Mouse (Mus musculus) adrenal gland, adult (tissue): ENCODE measurements around the gene 2010111I01Rik.
A peak's percentile ranks its signal among the peaks of the same experiment; 100 is the strongest.

ENCODE experiments used
- DNase-seq, 2 experiments: peaks; one replicate each; pipeline ENCODE4 v3.0.0; 2022 to 2023; ENCODE audit warnings: low spot score in 1 of 2; ENCODE audit not compliant: inconsistent age in 2 of 2

Gene 2010111I01Rik

DNA sequence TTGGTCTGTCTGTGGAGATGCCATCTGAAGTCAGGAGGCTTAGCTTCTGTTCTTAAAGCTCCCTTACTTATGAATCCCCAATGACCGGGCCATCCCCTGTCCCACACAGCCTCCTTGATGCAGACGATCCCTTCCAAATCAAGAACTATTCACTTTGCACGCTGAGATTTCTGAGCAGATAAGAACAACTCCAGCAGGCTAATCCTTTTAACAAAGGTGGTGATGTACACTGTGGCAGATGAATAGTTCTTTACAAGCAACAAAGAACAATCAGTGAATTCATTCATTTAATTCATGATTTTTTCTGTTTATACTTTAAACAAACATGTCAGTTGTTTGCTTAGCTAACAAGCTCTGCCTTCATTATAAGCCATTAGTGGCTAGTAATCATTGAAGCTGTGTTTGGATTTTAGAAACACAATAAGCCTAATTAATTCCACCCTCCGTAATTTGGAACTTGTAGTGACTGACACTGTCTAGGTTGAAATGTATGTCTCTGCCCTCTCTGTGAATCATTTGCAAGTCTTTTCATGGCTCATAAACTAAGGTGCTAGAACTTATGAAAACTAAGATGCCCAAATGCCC is 182.0 kb downstream of the 2010111I01Rik start:
- DNase-seq = no peak

DNA sequence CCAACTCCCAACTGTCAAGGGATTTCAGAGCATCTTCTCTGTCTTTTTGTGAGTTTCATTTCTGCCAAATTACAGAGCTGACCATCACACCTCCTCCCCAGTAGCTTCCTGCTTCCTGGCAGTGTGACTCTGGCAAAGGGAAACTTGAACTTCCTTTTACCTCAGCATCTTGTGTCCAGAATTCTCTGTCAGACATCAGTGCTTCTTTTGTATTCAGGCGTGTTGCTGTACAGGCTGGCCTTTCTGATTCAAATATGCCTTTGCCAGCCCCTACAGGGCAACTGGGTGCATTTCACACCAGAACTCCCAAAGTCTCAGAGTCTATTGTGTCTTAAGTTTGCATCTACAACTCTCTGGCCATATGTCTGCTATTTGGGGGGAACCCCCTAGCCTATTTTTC is 183.5 kb downstream of the 2010111I01Rik start:
- peak in 1 of 2 experiments; percentile 51 for DNase-seq

DNA sequence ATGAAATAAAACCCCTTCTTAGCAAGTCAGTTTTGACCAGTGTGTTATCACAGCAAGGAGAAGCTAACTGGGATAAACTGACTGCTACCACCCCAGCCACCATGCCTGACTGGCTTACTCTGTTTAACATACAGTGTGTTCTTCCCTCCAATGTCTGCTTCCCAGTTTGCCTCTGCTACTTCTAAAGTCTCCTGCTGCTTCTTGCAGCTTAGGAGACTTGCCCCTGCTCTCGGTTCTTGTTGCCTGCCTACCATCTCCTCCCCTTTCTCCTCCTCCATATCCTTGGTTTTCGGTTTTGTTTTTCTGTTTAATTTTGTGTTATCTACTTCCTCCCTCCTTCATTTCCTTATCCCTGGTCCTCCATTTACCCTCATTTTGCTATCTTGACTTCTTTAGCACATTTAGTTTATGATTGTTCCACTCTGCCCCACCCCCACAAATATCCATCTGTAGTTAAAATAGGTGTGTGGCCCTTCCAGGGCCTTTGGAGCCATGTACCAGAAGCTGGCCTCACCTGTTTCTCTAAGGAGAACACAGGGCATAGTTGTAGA is 185.9 kb downstream of the 2010111I01Rik start:
- DNase-seq = no peak

DNA sequence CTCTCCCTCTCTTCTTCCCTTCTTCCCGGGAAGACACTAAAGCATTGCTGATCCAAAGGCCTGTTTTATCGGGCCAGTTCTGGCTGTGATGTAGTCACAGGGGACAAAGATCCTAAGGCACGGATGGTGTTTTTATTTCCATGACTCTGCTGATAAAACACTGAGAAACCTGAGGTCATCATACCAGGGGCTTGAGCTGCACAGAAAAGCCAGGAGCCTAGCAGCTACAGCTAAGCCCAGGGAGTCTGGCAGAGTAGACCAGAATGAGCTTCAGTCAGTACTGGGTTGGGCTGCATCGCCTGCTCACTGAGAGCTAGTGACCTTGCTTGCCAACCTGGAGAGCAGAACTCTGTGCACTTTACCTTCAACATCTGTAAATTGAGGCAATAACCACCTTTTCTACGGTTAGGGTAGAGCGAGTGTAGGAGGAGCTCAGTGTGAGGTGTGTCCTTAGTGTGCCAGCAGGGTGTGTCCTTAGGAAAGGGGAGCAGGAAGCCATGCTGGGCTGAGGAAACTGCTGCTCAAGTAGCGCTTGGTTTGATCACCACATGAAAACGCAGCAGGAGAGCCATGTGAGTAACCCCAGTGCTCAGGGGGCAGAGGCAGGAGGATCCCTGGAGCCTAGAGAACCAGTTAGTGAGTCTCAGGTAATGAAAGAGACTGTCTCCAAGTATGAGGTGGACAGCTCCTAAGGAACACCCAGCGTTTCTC is 186.5 kb downstream of the 2010111I01Rik start:
- no peak for DNase-seq

DNA sequence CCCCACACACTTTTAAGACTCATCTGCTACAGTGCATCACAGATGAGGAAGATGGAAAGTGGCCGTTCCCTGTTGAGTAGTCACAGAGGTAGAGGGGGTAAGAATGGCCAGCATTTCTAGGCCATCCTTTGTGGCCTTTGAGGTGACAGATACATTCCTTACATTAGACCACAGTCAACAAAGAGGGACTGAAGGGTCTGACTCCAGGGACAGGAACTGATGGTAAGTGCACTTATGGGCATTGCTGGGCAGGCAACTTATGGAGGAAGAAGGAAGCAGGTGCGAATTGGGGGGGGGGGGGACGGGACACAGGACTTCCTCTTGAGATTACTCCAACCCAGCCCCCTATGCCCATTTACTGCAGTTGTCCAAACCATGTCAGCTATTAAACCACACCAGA is 187.8 kb downstream of the 2010111I01Rik start:
- DNase-seq = no peak

DNA sequence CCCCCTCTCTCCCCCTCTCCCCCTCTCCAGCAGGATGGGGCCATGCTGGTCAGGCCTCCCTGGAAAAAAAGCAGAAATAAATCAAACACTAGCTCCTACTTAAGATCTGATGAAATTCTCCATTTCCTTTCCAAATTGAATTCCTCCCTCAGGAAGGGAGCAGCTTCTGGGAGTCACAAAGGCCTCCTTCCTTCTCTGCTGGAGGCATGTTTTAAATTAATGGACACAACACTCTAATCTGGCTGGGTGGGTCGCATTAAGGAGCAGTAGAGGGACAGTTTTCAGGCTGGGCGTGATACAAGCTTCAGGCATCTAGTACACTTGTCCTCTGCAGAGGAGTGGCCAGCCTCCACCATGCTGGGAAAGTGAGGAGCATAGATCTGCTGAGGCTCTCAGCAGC is 188.7 kb downstream of the 2010111I01Rik start:
- peak; percentile 22 to 62 for DNase-seq

DNA sequence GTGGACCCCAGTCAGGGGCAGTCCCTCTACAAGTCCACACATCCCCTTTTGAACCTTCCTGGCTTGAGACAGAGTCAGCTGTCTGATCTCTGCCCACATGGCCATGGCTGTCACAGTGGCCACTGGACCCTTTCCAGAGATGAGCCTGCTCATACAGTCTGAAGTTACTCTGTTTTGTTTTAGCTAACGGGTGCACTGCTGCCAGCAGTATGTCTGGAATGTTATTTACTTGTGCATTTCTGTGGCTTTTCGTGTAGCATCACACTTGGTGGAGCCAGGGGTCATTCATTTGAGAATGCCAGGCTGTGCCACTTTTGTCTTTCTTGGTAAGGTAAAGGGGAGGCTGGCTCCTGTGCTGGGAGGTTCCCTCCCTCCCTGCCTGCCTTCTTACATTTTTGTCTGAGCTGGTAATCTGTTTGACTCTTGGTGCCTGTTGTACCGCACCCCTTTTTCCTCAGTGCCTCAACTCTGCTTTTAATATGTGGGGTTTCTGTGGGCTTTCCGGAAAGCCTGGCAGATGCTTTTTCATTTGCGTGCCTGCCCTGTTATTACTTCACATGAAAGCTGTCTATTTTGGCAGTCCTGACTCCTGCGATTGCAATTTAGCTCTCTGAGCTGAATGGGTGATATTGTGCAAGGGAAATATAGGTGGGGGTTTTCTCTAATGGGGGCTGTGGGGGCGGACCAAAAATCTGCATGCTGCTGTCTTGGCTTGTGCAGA is 190.3 kb downstream of the 2010111I01Rik start:
- DNase-seq = no peak

DNA sequence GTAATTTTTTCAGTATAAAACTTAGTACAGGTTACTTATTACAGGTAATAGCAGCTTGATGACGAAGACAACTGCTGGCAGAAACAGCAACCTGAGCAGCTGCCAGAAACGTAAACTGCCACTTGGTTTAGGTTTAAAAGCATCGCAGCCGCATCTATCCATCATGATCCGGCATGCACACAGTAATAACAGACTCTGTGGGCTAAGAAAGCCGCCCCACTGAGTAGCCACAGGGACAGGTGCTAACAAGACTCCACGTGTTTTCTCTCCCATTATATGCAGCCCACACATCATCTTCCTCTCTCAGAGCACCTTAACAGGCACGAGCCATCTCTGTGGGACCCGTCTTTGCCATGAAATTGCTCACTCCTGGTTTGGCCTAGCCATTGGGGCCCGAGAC is 191.6 kb downstream of the 2010111I01Rik start:
- no peak for DNase-seq

DNA sequence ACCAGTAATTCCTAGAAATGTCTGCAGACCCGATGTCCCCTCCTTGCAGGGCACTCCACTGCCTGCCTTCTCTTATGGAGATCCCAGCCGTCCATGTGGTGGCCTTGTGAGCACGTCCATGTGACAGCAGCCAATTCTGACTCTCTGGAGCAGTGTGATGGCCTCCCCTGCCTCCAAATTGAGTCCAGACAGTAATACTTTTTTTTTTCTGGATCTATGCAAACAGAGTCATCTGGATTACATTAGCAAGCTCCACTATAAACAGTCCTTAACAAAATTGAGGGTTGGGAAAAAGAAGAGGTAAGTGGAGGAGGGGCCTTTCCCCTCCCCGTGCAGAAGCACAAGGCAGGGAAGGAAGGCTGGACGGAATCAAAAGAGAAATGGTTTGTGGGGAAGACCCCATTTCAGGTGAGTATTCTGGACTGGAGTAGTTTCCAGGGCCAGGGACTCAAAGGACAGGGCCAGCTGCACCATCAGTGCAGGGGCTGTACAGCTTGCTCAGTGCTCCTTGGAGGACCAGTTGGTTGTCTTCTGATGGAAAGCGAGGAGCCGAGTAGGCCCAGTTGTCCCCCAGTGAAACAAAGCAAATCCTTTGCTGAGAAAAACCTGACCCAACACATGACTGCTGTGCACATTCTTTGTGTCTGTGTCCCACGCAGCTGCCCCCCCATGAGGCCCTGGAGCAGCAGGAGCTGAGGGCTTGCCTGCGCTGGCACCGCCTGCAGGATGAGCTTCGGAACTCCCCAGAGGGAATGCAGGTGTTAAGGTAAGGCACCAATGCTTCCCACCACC is 205.8 kb downstream of the 2010111I01Rik start:
- no peak for DNase-seq

DNA sequence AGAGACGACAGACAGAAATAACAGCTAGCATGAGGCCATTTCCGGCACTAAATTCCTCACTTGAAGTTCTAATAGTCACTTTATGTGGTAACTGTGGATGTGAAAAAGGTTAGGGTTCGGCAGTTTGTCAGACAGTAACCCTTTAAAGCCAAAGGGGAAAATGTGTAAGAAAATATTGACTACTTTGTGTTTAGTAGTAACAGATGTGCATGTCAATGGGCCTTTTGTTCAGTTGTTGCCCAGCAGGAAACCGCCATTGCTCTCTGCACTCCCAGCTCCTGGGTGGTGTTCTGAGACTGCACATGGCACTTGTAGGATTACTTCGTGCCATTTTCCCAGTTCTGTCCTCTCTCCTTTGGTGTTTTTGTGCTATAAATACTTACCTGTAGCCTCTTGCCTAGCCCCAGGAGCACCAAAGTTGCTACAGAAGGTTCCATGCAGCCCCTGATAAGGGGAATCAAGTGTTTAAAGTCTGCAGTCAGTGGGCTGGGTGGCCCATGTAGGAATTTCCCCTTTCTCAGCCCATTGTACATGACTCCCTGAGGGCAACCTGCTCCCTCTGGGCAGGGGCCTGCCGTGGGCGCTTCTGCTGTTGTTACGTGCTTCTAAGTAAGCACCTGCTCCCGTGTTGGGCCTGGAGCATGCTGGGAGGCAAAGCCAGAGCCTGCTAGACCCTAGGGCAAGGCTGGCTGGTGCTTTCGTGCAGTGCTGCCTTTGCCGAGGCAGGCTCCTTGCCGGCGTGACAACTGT is 206.8 kb downstream of the 2010111I01Rik start:
- no peak for DNase-seq

DNA sequence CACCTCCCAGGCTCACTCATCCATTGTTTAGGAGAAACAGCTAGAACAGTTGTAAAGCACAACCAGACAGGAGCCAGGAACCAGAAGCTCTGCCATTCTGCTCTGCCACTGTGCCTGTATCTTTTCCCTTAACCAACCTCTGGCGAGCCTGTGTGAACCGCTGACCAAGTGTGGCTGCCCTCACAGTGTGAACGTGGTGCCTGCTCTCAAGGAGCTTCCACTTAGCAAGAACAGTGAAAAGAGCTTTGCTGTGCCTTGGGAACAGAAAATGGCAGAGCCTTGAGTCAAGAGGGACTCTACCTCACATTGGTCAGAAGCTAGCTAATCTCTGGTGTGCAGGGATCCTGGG is 207.4 kb downstream of the 2010111I01Rik start:
- no peak for DNase-seq

DNA sequence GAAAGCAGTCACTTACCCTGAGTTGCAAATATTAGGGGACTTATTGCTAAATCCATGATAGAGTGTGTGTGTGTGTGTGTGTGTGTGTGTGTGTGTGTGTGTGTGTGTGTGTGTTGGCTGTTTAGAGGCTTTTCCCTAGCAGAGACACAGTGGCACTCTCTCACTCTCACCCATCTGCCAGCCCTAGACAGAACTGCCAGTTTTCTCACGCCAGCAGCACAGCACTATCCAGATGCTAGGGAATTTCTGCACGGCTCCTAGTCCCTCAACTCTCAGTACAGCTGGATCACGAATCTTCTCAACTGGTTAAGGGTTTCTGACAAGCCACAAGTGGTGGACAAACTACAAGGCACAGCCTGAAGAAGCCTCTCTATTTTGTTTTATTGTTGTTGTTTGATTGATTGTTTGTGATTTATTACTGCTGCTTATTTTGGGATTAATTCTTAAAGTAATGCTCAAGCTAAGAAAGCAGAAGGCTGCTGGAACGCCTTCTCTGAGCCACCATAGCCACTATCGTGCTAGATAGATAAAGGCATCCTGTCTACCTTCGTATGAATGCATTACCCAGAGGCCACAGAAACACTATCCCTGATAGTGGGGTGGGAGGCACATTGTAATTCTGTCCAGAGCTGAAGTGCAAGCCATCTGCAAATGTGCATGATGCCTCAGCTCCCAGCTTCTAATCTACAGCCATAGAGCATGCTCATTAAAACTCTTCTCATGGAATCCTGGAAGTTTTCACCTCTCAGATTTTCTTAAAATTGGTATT is 209.7 kb downstream of the 2010111I01Rik start:
- no peak for DNase-seq

DNA sequence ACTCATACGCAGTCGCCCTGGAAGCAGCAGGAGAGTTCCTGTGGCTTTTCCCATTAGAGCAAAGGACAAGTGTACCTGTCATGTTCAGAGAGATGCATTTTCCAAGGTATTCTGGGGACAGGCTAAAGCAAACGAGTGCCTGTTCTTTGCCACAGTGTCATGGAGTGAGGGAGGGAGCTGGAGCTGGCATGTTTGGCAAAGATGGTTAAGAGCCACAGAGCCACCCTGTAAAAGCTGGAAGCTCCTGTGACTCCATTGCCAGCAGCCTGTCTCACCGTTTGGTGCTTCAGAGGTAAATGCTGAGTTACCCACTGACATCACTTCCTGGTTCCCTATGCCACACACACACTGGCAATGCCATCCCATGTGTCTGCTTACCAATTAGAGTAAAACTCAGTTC is 211.4 kb downstream of the 2010111I01Rik start:
- no peak for DNase-seq

DNA sequence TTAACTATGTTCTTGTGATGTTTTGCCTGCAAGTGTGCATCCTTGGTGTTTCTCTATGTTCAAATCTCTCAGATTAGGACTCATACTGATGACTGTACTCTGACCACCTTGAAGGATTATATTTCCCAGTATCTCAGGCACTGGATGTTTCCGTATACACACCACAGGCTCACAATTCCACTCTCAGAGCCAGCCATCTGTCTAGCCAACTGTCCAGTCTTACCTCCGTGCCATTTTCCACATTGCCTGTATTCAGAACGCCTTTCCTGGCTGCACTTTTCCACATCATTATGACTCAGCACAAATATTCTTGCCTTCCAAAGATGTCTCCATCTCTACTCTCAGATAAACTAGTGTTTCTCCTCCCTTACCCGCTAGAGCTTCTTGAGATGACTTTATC is 212.5 kb downstream of the 2010111I01Rik start:
- no peak for DNase-seq

DNA sequence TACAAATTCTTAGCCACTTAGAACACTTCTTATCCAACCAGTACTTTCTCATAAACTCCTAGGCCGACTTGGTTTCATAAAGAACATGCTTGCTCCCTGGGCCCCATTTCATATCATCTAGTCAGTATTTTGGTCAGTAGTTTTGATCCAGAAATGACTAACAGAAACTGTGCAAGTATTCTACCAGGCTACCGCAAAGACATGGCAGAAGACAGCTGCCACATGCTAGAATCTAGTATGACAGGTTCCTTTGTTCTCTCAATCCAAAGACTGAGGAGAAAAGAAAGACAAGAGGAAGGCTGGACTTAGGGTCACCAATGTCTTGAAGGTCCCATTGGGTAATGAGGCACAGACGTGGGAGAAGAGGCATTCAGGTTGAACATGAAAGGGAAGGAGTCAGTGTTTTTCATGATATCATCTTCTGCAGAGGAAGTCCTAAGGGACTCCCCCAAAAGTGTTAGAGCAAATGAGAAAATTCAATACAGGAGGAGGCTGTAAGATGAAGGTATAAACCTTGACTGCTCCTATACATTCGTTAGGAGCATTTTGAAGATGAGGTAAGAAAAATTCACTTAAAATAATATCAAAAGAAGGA is 216.0 kb downstream of the 2010111I01Rik start:
- DNase-seq = no peak

DNA sequence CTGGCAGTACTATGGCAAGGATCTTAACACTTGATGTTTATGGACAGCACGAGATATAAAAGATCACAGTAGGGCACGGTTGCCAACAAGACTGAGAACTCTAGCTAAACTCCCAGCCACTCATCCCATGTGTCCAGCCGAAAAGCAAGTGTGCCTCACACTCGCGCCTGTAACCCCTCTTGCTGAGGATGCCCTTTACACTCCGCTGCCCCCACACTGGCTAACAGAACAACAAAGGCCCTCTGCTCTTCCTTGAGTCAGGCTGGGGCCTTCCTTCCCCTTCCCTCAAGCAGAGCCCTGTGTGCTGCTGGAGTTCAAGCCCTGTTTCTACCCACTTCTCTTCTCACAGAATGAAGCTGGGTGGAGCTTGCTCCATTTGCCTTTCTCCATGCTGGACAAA is 220.3 kb downstream of the 2010111I01Rik start:
- DNase-seq = no peak

DNA sequence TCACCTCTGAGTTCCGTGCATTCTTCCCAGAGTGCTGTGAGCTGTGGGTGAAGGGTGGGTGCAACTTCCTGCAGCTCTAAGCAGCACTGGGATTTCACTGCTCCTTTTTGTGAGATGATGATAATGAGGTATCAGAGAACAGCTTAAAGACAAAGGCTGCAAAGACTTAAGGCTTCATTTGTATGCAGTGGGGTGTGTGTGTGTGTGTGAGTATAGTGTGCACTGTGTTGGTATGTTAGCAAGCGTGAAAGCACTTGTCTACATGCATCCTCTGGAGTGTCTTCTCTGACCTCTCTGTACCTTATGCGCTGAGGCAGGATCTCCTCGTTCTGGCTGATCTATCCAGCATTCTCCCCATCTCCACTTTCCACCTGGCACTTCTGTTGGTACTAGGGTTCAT is 221.5 kb downstream of the 2010111I01Rik start:
- no peak for DNase-seq

DNA sequence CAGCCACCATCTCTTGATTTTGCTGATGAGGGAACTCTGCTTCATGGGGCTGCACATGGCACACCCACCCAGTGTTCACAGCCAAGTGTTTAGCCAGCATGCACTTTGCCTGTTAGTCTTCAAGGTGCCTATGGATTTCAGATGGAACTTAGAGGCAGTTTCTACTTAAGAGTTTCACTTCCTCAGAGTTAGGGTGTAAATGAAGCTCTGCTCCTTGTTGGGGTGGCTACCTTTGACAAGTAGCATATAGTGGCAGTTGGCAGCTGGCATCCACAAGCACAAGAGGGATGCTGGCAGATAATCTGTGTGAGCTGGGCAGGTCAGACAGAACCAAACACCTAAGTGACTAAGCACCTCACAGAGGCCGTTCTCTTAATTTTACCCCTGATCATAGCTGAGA is 221.9 kb downstream of the 2010111I01Rik start:
- no peak for DNase-seq
